Mouse (Mus musculus): ENCODE measurements at regions not wholly inside any gene's neighbourhood (a gene's known extent, or its start where the extent isn't known, plus 50 kb on each side); places are given as distances from the start of the nearest gene placed in this dataset.

DNA sequence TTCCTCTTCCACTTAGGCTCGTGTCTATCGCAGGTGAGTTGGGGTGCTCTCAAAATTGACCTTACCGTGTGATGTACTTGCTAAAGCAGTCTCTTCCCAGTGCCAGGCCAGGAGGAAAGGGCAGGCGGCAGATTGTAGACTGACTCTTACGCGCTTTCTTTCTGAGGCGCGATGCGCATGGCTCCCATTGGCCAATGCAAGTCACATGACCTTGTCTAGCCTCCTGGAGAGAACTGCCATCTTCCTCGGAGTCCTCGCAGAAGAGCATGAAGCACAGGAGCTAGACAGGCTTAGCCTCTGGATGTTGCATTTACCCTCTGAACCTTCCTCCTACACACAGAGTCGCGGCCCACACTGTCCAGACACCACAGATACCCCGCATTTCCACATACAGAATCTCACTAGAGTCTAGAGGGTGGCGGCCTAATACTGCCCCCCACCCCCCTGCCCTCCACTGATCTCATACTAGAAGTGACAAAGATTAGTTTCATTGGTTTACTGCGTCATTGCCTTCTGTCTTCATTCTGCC is 132.9 kb upstream of the Mphosph6 start:
- TF ChIP-seq POLR2A (IDR thresholded peaks at IDR 0.05; ENCODE audit: extremely low read depth, insufficient read depth, low read length) = no peak
- TF ChIP-seq CTCF (IDR thresholded peaks at IDR 0.05; ENCODE audit: extremely low read depth, insufficient read depth, low read length) = no peak
- H3K4me3 ChIP-seq (ENCODE audit: insufficient read depth, low read length) = no peak overlapping the region
- H3K4me1 ChIP-seq (ENCODE audit: control insufficient read depth, insufficient read depth, low read length) = no peaks in the 10 kb centered on the region; the same call in 1 of the 2 replicates
- no peak overlapping the region for H3K27ac ChIP-seq (ENCODE audit: insufficient read depth, low read length)

DNA sequence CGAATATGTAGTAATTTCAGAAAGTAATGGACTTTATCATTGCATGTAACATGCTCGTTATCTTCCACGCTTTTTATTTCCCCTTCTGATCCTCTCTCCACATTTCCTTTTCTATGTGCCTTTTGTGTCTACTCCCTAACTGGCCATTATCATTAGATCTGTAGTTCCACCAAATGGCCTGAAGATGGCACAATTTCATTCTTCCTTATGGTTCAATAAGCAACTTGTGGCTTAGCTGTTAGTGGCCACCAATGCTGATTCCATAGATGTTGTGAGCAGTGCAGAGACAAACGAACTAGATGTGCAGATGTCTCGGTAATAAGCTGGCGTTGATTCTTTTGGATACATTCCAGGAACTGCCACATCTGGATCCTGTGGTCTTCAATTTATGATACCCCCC is 128.9 kb upstream of the Mphosph6 start:
- Histone ChIP-seq H3K4me1 (ENCODE audit: control insufficient read depth, insufficient read depth, low read length) (no peaks in the 10 kb centered on the region; the same call in 1 of the 2 replicates), H3K27ac (ENCODE audit: insufficient read depth, low read length) (no peak overlapping the region), H3K4me3 (ENCODE audit: insufficient read depth, low read length) (no peak overlapping the region)
- TF ChIP-seq CTCF (IDR thresholded peaks at IDR 0.05; ENCODE audit: extremely low read depth, insufficient read depth, low read length) (peak; percentile 29; the same call in 1 of the 2 replicates), POLR2A (IDR thresholded peaks at IDR 0.05; ENCODE audit: extremely low read depth, insufficient read depth, low read length) (no peak)

DNA sequence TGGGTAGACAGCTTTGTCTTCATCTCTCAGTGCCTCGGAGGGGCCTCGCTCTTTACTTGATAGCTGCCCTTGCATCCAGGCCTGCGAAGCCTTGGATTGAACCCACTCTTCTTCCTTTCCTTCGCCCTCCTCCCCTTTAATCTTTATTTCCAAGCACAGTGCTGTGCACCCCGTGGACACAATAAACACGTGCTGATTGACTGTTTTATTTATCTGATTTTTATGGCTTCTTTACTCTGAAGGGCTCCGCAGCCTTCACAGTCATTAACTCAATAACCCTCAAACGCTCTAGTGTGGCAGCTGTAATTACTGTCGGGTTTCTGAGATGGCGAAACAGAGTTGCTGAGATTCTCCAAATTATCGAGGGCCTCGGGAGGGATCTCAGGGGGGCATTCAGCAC is 127.9 kb upstream of the Mphosph6 start:
- H3K27ac ChIP-seq (ENCODE audit: insufficient read depth, low read length) = no peak overlapping the region
- TF ChIP-seq CTCF (IDR thresholded peaks at IDR 0.05; ENCODE audit: extremely low read depth, insufficient read depth, low read length) (no peak), POLR2A (IDR thresholded peaks at IDR 0.05; ENCODE audit: extremely low read depth, insufficient read depth, low read length) (no peak)
- no peaks in the 10 kb centered on the region for H3K4me1 ChIP-seq (ENCODE audit: control insufficient read depth, insufficient read depth, low read length)
- H3K4me3 ChIP-seq (ENCODE audit: insufficient read depth, low read length) = no peak overlapping the region

DNA sequence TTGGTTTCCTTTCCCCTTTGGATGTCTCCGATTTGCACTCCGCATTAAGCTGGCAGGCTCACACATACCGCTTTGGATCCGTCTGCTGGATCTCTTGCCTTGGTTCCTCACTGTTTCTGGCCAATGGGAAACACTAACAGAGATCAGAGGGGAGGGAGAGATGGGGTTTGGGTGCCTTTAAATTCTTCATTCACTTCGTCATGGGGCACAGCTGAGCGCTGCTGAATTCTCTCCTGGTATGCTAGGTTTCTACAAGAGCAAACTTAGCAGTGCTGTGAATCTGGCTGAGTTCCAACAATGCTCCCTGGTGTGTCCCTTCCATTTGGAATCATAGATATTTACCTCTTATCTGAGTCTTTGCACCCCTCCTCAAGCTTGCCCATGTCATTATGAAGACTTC is 121.6 kb upstream of the Mphosph6 start:
- H3K4me1 ChIP-seq (ENCODE audit: control insufficient read depth, insufficient read depth, low read length) = no peaks in the 10 kb centered on the region
- H3K4me3 ChIP-seq (ENCODE audit: insufficient read depth, low read length) = no peak overlapping the region
- no peak for TF ChIP-seq CTCF (IDR thresholded peaks at IDR 0.05; ENCODE audit: extremely low read depth, insufficient read depth, low read length)
- no peak for TF ChIP-seq POLR2A (IDR thresholded peaks at IDR 0.05; ENCODE audit: extremely low read depth, insufficient read depth, low read length)
- H3K27ac ChIP-seq (ENCODE audit: insufficient read depth, low read length) = no peak overlapping the region

DNA sequence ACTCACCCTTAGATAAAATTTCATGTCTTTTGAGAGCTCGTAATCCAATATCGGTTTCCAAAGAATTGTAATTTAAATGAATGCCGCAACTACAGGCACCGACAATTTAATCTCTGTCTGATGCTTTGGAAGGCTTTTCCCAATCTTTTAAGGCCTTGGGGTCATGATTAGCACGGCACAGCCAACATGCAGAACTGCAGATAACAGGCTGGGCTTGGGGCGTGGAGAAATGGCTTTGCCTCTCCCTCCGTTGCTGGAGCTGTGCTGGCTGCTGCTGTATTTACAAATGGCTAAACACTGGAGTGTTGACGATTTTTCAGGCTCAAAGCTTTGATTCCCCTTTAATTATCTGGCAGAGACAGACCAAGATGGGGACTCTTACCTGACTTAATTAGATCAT is 101.3 kb upstream of the Mphosph6 start:
- Histone ChIP-seq H3K27ac (ENCODE audit: insufficient read depth, low read length) (no peak overlapping the region), H3K4me1 (ENCODE audit: control insufficient read depth, insufficient read depth, low read length) (no peaks in the 10 kb centered on the region), H3K4me3 (ENCODE audit: insufficient read depth, low read length) (no peak overlapping the region)
- TF ChIP-seq CTCF (IDR thresholded peaks at IDR 0.05; ENCODE audit: extremely low read depth, insufficient read depth, low read length) = no peak
- TF ChIP-seq POLR2A (IDR thresholded peaks at IDR 0.05; ENCODE audit: extremely low read depth, insufficient read depth, low read length) = no peak

DNA sequence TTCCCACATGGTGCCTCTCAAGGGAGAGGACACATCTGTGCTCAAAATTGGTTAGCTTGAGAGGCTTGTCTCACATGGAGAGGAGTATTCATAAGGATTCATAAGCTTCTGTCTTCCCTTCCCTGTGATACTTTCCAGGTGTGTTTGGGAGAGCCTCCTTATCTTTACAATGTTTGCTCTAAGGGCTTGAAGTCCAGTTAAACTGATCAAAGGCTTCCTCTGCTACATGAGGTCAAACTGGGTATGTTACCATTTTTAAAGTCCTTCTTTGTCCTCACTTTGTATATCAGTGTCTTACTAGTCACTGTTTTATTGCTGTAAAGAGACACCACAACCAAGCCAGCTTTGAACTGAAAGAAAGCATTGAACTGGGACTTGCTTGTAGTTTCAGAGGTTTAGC is 98.1 kb upstream of the Mphosph6 start:
- TF ChIP-seq POLR2A (IDR thresholded peaks at IDR 0.05; ENCODE audit: extremely low read depth, insufficient read depth, low read length) = no peak
- TF ChIP-seq CTCF (IDR thresholded peaks at IDR 0.05; ENCODE audit: extremely low read depth, insufficient read depth, low read length) = no peak
- H3K4me3 ChIP-seq (ENCODE audit: insufficient read depth, low read length) = no peak overlapping the region
- no peak overlapping the region for H3K27ac ChIP-seq (ENCODE audit: insufficient read depth, low read length)
- no peaks in the 10 kb centered on the region for H3K4me1 ChIP-seq (ENCODE audit: control insufficient read depth, insufficient read depth, low read length)

DNA sequence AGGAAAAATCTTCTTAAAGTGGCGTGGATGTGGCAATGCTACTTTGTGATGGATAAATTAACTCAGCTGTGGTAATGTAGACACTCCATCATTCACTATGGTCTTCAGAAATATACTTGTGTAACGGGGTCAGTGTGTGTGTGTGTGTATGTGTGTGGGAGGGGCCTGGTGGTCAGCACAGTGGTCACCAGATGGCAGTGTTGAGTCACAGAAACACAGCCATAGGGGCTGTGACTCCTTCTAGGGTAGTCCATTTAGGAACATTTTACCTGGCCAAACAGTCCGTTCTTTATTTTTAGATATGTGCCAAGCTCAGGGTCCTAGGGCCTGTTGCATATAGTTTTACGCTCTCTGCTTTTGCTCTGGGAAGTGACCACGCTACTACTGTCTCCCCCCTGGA is 96.3 kb upstream of the Mphosph6 start:
- H3K4me3 ChIP-seq (ENCODE audit: insufficient read depth, low read length) = no peak overlapping the region
- H3K4me1 ChIP-seq (ENCODE audit: control insufficient read depth, insufficient read depth, low read length) = no peaks in the 10 kb centered on the region
- H3K27ac ChIP-seq (ENCODE audit: insufficient read depth, low read length) = no peak overlapping the region
- TF ChIP-seq POLR2A (IDR thresholded peaks at IDR 0.05; ENCODE audit: extremely low read depth, insufficient read depth, low read length) (no peak), CTCF (IDR thresholded peaks at IDR 0.05; ENCODE audit: extremely low read depth, insufficient read depth, low read length) (peak; percentile 49)

DNA sequence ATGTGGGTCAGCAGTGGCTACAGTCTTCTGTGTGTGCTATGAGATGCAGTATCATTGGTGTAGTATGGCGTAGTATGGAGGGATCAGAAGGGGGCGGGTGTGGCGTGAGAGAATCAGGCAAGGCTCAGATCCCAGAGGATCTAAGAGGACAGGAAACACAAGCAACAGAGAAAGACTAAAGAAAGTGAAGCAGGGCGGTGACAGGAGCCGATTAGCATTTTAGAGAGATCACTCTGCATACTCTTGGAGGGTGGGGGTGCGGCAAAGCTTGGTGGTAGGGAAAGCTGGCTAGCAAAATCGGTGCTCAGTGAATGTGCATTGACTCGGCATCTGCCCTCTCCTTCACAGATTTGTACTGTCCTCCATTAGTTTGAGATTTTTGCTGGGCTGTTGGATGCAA is 93.1 kb upstream of the Mphosph6 start:
- H3K27ac ChIP-seq (ENCODE audit: insufficient read depth, low read length) = no peak overlapping the region
- TF ChIP-seq CTCF (IDR thresholded peaks at IDR 0.05; ENCODE audit: extremely low read depth, insufficient read depth, low read length) (no peak), POLR2A (IDR thresholded peaks at IDR 0.05; ENCODE audit: extremely low read depth, insufficient read depth, low read length) (no peak)

DNA sequence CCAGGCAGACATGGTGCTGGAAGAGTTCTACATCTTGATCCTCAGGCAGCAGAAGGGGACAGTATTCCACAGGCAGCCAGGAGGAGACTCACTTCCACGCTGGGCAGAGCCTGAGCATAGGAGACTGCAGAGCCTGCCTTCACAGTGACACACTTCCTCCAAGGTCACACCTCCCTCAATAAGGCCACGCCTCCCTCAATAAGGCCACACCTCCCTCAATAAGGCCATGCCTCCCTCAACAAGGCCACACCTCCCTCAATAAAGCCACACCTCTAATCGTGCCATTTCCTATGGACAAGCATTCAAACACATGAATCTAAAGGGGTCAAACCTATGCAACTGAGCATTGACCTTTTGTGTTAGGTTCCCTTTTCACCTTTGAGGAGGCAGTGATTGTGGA is 88.5 kb upstream of the Mphosph6 start:
- no peak overlapping the region for H3K27ac ChIP-seq (ENCODE audit: insufficient read depth, low read length)
- H3K4me3 ChIP-seq (ENCODE audit: insufficient read depth, low read length) = no peak overlapping the region
- H3K4me1 ChIP-seq (ENCODE audit: control insufficient read depth, insufficient read depth, low read length) = no peaks in the 10 kb centered on the region
- no peak for TF ChIP-seq POLR2A (IDR thresholded peaks at IDR 0.05; ENCODE audit: extremely low read depth, insufficient read depth, low read length)
- no peak for TF ChIP-seq CTCF (IDR thresholded peaks at IDR 0.05; ENCODE audit: extremely low read depth, insufficient read depth, low read length)

More for the DNA sequence above, 93.1 kb upstream of the Mphosph6 start:
- H3K4me3 ChIP-seq (ENCODE audit: insufficient read depth, low read length) = no peak overlapping the region
- H3K4me1 ChIP-seq (ENCODE audit: control insufficient read depth, insufficient read depth, low read length) = no peaks in the 10 kb centered on the region

DNA sequence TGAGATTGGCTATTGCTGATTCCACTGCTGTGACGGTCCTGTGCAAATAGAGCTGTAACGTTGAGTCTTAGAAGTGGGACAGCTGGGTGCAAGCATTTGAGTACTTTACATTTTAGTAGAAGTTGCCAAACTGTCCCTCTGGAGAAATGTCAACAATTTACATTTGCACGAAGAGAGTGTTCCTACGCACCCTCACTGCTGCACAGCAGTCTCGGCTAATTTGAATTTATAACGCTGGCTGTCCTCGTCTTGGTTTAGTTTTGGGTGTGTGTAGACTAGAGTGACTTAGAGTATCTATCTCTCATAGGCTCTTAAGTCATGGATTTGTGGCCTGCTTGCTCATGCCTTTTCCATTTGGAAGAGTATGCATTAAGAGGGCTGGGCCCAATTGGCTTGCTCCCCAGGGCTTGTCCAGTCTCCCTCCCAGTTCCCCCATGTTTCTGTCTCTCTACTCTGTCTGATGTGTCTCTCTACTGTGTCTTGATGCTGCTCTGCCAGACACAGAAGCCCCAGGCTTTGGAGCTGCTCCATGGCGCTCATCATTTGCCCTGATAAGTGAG is 79.8 kb upstream of the Mphosph6 start:
- no peaks in the 10 kb centered on the region for H3K4me1 ChIP-seq (ENCODE audit: control insufficient read depth, insufficient read depth, low read length)
- no peak overlapping the region for H3K27ac ChIP-seq (ENCODE audit: insufficient read depth, low read length)
- H3K4me3 ChIP-seq (ENCODE audit: insufficient read depth, low read length) = no peak overlapping the region
- TF ChIP-seq POLR2A (IDR thresholded peaks at IDR 0.05; ENCODE audit: extremely low read depth, insufficient read depth, low read length) (no peak), CTCF (IDR thresholded peaks at IDR 0.05; ENCODE audit: extremely low read depth, insufficient read depth, low read length) (no peak)
